Mouse (Mus musculus) hindbrain, embryonic 16.5 days (tissue): Measurements from ENCODE around the gene Rere. TPM values are rescaled to one million over a fixed set of nuclear protein-coding genes. Genes with fewer than 3 reads are reported as not detected.
A peak's percentile ranks its signal among the peaks of the same experiment; 100 is the strongest.

ENCODE experiments used
- ATAC-seq: fragments of 200-750 bp; cut with Nextera tagmentation; 2 replicates; pipeline ENCODE4 v1.8.0; 2017; ENCODE audit warnings: moderate TSS enrichment, moderate library complexity
- H3K27ac ChIP-seq: fragments of 300-500 bp; sonication (generic); 2 replicates; pipeline ENCODE4 v1.5.1; 2014; ENCODE audit warnings: low read depth, mild to moderate bottlenecking, control low read depth, low read length, moderate library complexity
- H3K27me3 ChIP-seq: fragments of 300-500 bp; sonication (generic); replicated peaks from 2 replicates; pipeline ENCODE4 v1.6.1; 2014; ENCODE audit warnings: low read length; ENCODE audit not compliant: control insufficient read depth, insufficient read depth
- H3K36me3 ChIP-seq: fragments of 300-500 bp; sonication (generic); 2 replicates; pipeline ENCODE4 v1.6.1; 2014; ENCODE audit warnings: mild to moderate bottlenecking, low read length, moderate library complexity, mixed read lengths; ENCODE audit not compliant: control insufficient read depth, insufficient read depth
- H3K4me1 ChIP-seq: fragments of 300-500 bp; sonication (generic); 2 replicates; pipeline ENCODE4 v1.6.1; 2014; ENCODE audit warnings: low read depth, low read length; ENCODE audit not compliant: control insufficient read depth, insufficient read depth
- H3K4me2 ChIP-seq: fragments of 300-500 bp; sonication (generic); 2 replicates; pipeline ENCODE4 v1.6.1; 2014; ENCODE audit warnings: mild to moderate bottlenecking, low read length, control low read depth, moderate library complexity
- H3K4me3 ChIP-seq: fragments of 300-500 bp; sonication (generic); 2 replicates; pipeline ENCODE4 v1.5.1; 2014; ENCODE audit warnings: mild to moderate bottlenecking, low read length, control low read depth, moderate library complexity
- H3K9ac ChIP-seq: fragments of 300-500 bp; sonication (generic); 2 replicates; pipeline ENCODE4 v1.6.1; 2014; ENCODE audit warnings: low read depth, mild to moderate bottlenecking, control low read depth, low read length, moderate library complexity
- H3K9me3 ChIP-seq: fragments of 300-500 bp; sonication (generic); 2 replicates; pipeline ENCODE4 v1.6.1; 2014; ENCODE audit warnings: mild to moderate bottlenecking, low read length, moderate library complexity; ENCODE audit not compliant: control insufficient read depth
- WGBS: fragments of 180-500 bp; shearing (Covaris S2); extraction: QIAGEN DNeasy Blood & Tissue Kit; methylation state at CpG from one replicate; pipeline ENCODE4 v1.1.7; 2014; 5-methylcytosine and 5-hydroxymethylcytosine counted together
- polyA plus RNA-seq: library from polyadenylated mRNA; unstranded; fragments of >200 nt; fragmentation: Nextera tagmentation; extraction: Ambion mirVana; gene quantifications from 2 replicates; pipeline ENCODE4 v1.2.1, GENCODE M21; 2015

Rere gene
- polyA plus RNA-seq, 1 experiment from 2014 or later = 25.4 TPM

DNA sequence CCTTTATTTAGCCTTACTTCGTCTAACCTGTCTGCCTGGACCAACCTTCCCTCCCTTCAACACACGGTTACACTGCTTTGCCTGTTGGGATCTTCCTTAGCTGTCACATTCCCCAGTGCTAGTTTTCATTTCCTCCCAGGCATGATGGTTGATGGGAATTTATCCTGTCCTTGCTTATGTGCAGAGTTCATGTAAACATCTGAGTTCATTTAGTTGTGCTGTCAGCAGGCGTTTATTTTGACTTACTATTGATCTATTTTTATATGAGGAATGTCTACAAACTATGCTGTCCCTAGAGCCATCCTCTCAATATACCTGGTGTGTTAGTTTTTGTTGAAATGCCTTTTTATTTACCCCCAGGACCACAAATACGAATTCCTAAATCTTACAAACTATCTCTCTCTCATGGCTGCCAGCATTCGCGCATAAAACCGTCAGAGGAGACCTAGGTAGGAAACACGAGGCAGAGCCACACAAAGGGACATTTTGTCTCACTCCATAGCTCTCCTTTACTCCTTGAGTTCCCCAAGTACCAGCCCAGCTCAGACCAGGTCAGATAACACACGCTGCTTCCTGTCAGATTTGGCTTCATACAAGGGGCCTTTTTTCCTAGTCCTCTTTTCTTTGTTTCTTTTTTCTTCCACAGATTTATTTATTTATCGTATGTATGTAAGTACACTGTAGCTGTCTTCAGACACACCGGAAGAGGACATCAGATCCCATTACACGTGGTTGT lies 173.3 kb downstream of the Rere start:
- WGBS = 70% methylated on average over 12 of the region's 12 CpGs
- Histone ChIP-seq H3K4me2 (no peak overlapping the region), H3K9ac (no peak overlapping the region), H3K36me3 (no peaks in the 10 kb centered on the region), H3K27ac (no peak overlapping the region), H3K4me3 (no peak overlapping the region), H3K27me3 (no peaks in the 10 kb centered on the region), H3K4me1 (peaks cover 26% of the 10 kb centered on the region), H3K9me3 (no peaks in the 10 kb centered on the region)
- no peak for ATAC-seq

DNA sequence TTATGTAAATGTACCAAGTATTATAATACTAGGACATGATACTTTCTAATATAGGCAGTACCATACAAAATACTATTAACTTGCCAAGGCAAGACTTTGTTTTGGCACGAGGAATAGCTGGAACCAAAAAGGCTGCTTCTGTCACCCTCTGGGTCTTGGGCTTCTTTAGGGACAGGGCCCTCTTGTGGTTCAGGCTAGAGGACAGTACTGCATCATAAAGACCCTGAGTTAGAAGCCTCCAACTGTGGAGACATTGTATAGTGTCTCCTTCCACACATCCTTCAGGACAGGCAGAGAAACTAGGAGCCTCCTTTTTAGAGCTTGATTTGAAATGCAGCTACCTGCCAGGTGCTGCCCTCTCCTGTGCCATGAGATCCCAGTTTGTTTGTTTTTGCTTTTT lies 174.3 kb downstream of the Rere start:
- no peak for ATAC-seq
- no peak overlapping the region for H3K4me3 ChIP-seq

DNA sequence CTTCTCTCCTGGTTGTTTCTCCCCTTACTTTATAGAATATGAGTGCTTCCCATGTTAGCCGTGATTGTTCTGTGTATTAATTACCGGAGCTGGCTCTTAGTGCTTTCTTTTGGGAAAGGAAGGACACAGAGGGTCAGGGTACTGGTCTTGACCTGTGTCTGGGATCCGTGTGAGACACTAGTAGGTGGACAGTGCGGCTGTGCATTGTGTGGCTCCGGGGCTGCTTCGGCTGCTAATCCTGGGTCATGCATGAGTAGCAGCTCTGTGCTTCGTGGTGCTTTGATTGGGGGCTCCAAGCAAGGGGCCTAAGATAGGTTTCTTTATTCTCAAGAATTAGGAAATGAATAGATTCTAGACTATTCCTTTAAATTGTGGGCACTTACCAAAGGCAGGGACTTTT lies 175.0 kb downstream of the Rere start:
- H3K9ac ChIP-seq = no peak overlapping the region
- no peak for ATAC-seq
- no peak overlapping the region for H3K4me2 ChIP-seq
- H3K4me3 ChIP-seq = no peak overlapping the region
- no peaks in the 10 kb centered on the region for H3K9me3 ChIP-seq
- no peaks in the 10 kb centered on the region for H3K36me3 ChIP-seq
- H3K27ac ChIP-seq = peak overlapping the region; percentile 45; the same call in 1 of the 2 replicates
- H3K4me1 ChIP-seq = peaks cover 16% of the 10 kb centered on the region
- 31% methylated on average over 7 of the region's 7 CpGs for WGBS
- H3K27me3 ChIP-seq = no peaks in the 10 kb centered on the region

More for the DNA sequence above, 174.3 kb downstream of the Rere start:
- Histone ChIP-seq H3K27ac (no peak overlapping the region), H3K27me3 (no peaks in the 10 kb centered on the region), H3K4me2 (no peak overlapping the region), H3K9me3 (no peaks in the 10 kb centered on the region), H3K9ac (no peak overlapping the region), H3K36me3 (no peaks in the 10 kb centered on the region), H3K4me1 (peaks cover 16% of the 10 kb centered on the region)
- 56% methylated on average over 1 of the region's 1 CpGs for WGBS

DNA sequence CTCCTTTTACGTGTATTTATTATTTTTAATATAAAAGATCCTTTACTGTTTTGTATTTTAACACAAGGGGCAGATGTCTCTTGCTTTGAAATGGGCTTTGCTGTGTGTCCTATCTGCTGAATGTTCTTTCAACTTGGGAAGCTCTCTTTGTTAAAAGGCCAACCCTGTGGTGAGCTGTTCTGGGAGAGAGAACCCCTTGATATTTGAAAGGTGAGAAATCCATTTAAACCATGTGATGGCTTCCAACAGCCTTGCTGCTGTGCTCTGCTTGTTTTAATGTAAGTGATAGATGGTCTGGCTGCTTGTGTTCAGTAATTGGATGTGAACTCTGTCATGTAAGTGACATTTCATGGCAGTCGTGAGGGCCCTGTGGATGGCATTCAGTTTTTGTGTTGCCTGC lies 175.4 kb downstream of the Rere start:
- Histone ChIP-seq H3K4me1 (peaks cover 18% of the 10 kb centered on the region), H3K9me3 (no peaks in the 10 kb centered on the region), H3K36me3 (no peaks in the 10 kb centered on the region), H3K9ac (no peak overlapping the region), H3K27me3 (no peaks in the 10 kb centered on the region), H3K4me2 (no peak overlapping the region), H3K4me3 (no peak overlapping the region), H3K27ac (peak overlapping the region; percentile 18; the same call in 1 of the 2 replicates)
- WGBS = 32% methylated on average over 2 of the region's 2 CpGs
- no peak for ATAC-seq

GRCm38 (mm10) chr4:150457353-150457752 lies 175.9 kb downstream of the Rere start:
- 56% methylated on average over 4 of the region's 4 CpGs for WGBS
- peaks cover 19% of the 10 kb centered on the region for H3K4me1 ChIP-seq
- peak overlapping the region; percentile 18; the same call in 1 of the 2 replicates for H3K27ac ChIP-seq
- no peaks in the 10 kb centered on the region for H3K27me3 ChIP-seq
- no peaks in the 10 kb centered on the region for H3K9me3 ChIP-seq
- no peaks in the 10 kb centered on the region for H3K36me3 ChIP-seq
- no peak for ATAC-seq
- no peak overlapping the region for H3K4me2 ChIP-seq
- H3K4me3 ChIP-seq = no peak overlapping the region
- no peak overlapping the region for H3K9ac ChIP-seq

- H3K9me3 ChIP-seq = no peaks in the 10 kb centered on the region
- no peak overlapping the region for H3K4me3 ChIP-seq
- no peaks in the 10 kb centered on the region for H3K27me3 ChIP-seq
- no peak overlapping the region for H3K4me2 ChIP-seq
- H3K36me3 ChIP-seq = no peaks in the 10 kb centered on the region
- peaks cover 19% of the 10 kb centered on the region for H3K4me1 ChIP-seq
- WGBS = 74% methylated on average over 7 of the region's 7 CpGs
- H3K27ac ChIP-seq = no peak overlapping the region
- no peak for ATAC-seq
- no peak overlapping the region for H3K9ac ChIP-seq
These were observed 176.3 kb downstream of the Rere start for GRCm38 (mm10) chr4:150457771-150458170.

DNA sequence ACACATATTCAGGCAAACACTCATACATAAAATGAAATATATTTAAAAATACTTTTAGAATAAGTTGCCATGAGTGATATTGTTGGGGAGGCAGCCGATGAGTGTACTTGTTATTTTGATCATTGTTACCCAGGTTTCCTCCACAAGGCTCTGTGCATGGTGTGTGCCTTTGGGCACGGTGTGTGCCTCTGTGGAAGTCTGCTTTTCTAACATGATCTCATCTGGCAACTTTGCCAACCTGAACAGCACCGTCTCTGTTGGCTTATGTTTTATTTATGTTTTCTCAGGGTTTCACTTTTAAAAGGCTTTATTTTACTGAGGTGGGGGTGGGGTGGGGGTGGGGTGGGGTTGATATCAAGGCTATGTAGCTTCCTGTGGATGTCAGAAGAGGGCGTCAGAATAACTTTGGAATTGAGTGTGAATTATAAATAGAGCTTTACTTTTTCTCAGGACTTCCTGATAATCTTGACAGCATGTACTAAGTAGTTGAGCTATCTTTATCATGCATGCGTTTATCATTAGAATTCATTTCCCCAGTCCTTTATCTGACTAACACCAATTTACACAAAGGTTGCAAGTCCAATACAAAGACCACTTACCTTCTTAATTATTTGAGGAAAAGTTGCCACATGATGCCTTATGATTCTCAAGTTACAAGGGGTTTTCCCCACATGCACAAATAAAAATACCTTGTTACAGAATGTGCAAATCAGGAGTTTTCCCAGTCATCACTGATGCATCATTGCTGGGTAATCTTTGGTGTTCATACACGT lies 177.8 kb downstream of the Rere start:
- no peak overlapping the region for H3K4me2 ChIP-seq
- H3K9me3 ChIP-seq = no peaks in the 10 kb centered on the region
- no peaks in the 10 kb centered on the region for H3K27me3 ChIP-seq
- no peak overlapping the region for H3K4me3 ChIP-seq
- no peak overlapping the region for H3K27ac ChIP-seq
- H3K36me3 ChIP-seq = no peaks in the 10 kb centered on the region
- H3K9ac ChIP-seq = no peak overlapping the region
- ATAC-seq = no peak
- peaks cover 19% of the 10 kb centered on the region for H3K4me1 ChIP-seq
- 49% methylated on average over 6 of the region's 6 CpGs for WGBS

GRCm38 (mm10) chr4:150460451-150460850 lies 179.0 kb downstream of the Rere start:
- Histone ChIP-seq H3K4me3 (no peak overlapping the region), H3K9me3 (no peaks in the 10 kb centered on the region), H3K27ac (no peak overlapping the region), H3K4me1 (peaks cover 19% of the 10 kb centered on the region), H3K36me3 (no peaks in the 10 kb centered on the region), H3K9ac (no peak overlapping the region), H3K27me3 (no peaks in the 10 kb centered on the region), H3K4me2 (no peak overlapping the region)
- WGBS = 67% methylated on average over 5 of the region's 5 CpGs
- no peak for ATAC-seq

GRCm38 (mm10) chr4:150461011-150461410 lies 179.6 kb downstream of the Rere start:
- Histone ChIP-seq H3K4me2 (no peak overlapping the region), H3K9me3 (no peaks in the 10 kb centered on the region), H3K27ac (no peak overlapping the region), H3K36me3 (no peaks in the 10 kb centered on the region), H3K4me1 (peaks cover 16% of the 10 kb centered on the region), H3K9ac (no peak overlapping the region), H3K27me3 (no peaks in the 10 kb centered on the region), H3K4me3 (no peak overlapping the region)
- 49% methylated on average over 5 of the region's 5 CpGs for WGBS
- ATAC-seq = no peak
